Mouse (Mus musculus) kidney, adult 2 months (tissue): ENCODE data around the gene Arid1b.

Experiments used
- CTCF ChIP-seq: fragments of 200-500 bp; conservative IDR thresholded peaks from 2 replicates; pipeline ENCODE4 v1.5.1; 2011; ENCODE audit warnings: low read depth, mild to moderate bottlenecking, control low read depth, low read length, moderate library complexity, mixed read lengths; ENCODE audit not compliant: insufficient read depth, insufficient read length
- POLR2A ChIP-seq: fragments of 200-500 bp; IDR thresholded peaks from one replicate; pipeline ENCODE4 v1.6.1; 2011; ENCODE audit warnings: low read depth, low read length, control low read depth

DNA sequence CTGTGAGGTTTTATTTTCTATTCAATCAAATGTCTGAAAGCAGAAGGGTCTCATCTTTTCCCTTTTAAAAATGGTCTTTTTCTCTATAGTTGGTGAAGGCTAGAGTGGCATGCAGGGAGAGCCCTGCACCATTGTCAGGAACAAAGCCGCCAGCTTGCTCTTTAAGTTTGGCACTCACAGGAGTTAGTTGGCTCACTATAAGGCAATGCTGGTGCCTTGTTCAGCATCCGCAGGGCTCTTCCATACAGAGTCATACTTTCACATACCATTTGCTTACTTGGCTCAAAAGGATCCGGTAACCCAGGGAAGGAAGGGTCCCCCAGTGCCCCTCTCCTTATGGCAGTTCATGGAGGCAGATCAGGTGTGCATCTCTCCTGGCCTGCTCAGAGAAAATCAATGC, 279.0 kb downstream of the Arid1b start:
- TF ChIP-seq CTCF (no peak), POLR2A (no peak)
